Mouse (Mus musculus) adrenal gland, adult 10 weeks (tissue): ENCODE results near the gene Nanog. TPM values are rescaled to one million over a fixed set of nuclear protein-coding genes. Genes with fewer than 3 reads are reported as not detected.

ENCODE experiments used
- polyA plus RNA-seq: library from polyadenylated mRNA; stranded (reverse); fragments of 350-450 nt; fragmentation: Illumina TruSeq; extraction: RNeasy Lipid Tissue Mini Kit (QIAGEN cat#74804); gene quantifications from one replicate; pipeline ENCODE4 v1.2.3, GENCODE M21; 2014; ENCODE audit warnings: low read depth, low replicate concordance

Gene Nanog
- not detected for polyA plus RNA-seq

DNA sequence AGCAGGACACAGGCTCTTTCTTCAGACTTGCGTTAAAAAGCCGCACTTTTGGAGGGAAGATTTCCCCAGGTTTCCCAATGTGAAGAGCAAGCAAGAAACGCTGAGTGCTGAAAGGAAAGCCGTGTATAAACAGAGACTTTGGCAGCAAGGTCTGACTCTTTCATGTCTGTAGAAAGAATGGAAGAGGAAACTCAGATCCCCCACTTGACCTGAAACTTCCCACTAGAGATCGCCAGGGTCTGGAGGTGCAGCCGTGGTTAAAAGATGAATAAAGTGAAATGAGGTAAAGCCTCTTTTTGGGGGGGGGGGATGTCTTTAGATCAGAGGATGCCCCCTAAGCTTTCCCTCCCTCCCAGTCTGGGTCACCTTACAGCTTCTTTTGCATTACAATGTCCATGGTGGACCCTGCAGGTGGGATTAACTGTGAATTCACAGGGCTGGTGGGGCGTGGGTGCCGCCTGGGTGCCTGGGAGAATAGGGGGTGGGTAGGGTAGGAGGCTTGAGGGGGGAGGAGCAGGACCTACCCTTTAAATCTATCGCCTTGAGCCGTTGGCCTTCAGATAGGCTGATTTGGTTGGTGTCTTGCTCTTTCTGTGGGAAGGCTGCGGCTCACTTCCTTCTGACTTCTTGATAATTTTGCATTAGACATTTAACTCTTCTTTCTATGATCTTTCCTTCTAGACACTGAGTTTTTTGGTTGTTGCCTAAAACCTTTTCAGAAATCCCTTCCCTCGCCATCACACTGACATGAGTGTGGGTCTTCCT is at the start of gene Nanog:
Nanog (plus strand) TSS at position 454 of the 765 bp plus-strand sequence.

Other genes with a start within 250 kb of the Nanog start
- gene Rimklb, start 208.7 kb upstream of the Nanog start, polyA plus RNA-seq = 0.23 TPM
- gene Mfap5, start 201.6 kb upstream of the Nanog start, polyA plus RNA-seq = 18.7 TPM
- not detected for gene Aicda, start 153.7 kb upstream of the Nanog start, polyA plus RNA-seq
- 9.3 TPM for gene Apobec1, start 105.0 kb upstream of the Nanog start, polyA plus RNA-seq
- gene Gdf3, start 97.4 kb upstream of the Nanog start, polyA plus RNA-seq = 0.35 TPM
- gene Dppa3, start 81.1 kb upstream of the Nanog start, polyA plus RNA-seq = not detected
- gene Slc2a3, start 94.2 kb downstream of the Nanog start, polyA plus RNA-seq = 5.4 TPM
- gene Foxj2, start 112.4 kb downstream of the Nanog start, polyA plus RNA-seq = 14.1 TPM
- gene C3ar1, start 148.7 kb downstream of the Nanog start, polyA plus RNA-seq = 7.2 TPM
- 80.0 TPM for gene Necap1, start 167.0 kb downstream of the Nanog start, polyA plus RNA-seq
- gene Clec4a1, start 214.4 kb downstream of the Nanog start, polyA plus RNA-seq = 6.7 TPM
- gene Clec4a3, start 245.0 kb downstream of the Nanog start, polyA plus RNA-seq = 13.5 TPM